Mouse (Mus musculus): ENCODE data around the gene Tspan11.

Tspan11 gene

DNA sequence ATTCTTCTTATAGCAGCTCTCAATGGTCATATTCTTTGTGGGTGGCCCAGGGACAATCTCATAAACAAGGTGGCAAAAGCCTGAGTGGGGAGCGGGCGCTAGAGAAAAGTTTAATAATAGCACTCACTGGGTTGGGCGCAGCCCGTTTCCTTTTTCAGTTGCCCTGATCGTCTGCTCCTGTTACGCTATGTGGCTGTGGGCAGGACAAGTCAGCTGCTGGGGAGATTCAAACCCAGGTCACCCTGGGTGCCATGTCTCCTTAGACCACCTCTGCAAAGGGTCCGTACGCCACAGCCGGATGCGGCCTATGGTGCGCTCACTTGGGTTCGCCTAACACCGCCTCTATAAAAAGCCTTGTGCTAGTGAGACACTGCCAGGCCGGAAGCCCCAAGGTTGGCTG lies 100.0 kb downstream of the Tspan11 start:
- TF ChIP-seq GATA4 (IDR thresholded peaks at IDR 0.05; ENCODE audit: insufficient replicate concordance, low read length), result no peak

DNA sequence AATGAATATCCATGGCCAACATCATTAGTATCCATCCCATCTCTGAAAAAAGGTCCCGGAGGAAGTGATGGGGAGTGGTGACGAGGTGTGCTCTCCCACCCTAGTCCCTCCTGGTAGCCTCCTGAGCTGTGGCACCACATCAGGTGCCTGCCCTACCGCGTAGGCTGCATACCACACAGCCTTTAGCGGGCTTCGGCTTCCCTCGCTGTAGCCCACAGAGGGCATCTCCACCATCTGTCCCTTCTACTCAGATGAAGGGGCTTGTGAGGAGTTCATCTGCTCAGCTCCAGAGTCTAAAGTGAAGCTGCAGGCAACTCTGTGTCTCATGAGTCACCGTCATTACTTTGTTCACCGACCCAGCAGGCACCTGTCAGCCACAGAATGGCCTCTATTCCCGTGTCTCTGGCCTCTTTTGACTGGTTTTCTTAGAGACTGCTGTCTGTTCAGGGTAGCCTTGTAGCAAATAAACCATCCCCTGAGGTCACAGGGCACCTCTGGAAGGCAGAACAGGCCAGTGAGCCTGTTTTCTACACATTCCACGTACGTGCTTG lies 101.6 kb downstream of the Tspan11 start:
- no peak for TF ChIP-seq GATA4 (IDR thresholded peaks at IDR 0.05; ENCODE audit: insufficient replicate concordance, low read length)

DNA sequence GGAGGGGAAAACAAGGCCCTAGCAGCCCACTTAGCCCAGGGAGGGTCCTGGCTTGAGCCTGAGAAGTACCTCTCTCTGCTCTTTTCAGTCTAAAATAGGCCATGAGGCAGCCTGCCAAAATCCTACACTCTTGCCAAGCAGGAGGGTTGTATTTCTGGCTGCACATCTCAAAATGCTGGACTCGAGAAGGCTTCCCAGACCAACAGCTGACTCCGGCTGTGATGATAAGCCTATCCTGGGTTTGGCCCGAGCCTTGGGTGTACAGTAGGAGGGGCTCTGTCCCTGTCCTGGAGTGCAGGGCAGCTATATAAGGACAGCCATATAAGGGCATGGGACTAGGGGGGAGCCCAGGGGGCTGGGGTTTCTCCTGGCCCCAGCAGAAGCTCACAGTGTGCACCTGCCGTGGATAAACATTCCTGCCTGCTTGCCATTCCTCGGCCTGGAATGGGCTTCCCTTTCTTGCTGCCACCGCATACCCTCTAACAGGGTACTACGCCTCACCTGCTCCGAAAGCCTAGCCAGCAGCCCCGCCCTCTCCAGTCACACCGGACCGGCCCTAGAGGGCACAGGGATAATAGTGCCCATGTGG lies 102.3 kb downstream of the Tspan11 start:
- no peak for TF ChIP-seq GATA4 (IDR thresholded peaks at IDR 0.05; ENCODE audit: insufficient replicate concordance, low read length)

DNA sequence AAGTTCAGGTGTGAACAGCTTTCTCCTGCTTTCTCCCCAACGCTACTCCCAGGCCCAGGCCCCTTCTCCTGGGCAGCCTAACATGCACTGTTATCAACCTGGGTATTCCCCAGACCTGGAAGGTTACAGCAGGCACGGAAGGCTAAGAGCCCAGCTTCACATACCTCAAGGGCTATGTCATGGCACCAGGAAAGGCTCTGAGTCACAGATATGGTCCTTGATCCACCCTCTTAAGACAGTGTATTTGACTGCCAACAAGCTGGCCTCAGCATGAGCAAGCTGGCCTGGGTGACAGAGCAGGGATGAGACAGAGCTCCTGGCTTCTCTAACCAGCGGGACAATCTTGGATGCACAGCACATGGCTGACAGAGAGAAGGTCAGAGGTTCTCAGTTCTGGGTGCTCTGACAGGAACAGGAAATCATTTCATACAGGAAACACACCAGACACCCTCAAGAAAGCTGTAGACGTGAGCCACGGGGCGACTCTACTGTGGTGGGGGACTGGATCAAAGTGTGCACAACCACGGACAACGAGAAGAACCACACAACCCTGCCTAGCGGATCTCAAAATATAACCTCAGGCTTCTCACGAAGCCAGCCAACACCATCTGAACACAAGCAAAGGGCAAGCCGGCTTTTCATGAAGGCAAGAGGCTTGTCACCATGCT lies 104.3 kb downstream of the Tspan11 start:
- no peak for TF ChIP-seq GATA4 (IDR thresholded peaks at IDR 0.05; ENCODE audit: insufficient replicate concordance, low read length)

DNA sequence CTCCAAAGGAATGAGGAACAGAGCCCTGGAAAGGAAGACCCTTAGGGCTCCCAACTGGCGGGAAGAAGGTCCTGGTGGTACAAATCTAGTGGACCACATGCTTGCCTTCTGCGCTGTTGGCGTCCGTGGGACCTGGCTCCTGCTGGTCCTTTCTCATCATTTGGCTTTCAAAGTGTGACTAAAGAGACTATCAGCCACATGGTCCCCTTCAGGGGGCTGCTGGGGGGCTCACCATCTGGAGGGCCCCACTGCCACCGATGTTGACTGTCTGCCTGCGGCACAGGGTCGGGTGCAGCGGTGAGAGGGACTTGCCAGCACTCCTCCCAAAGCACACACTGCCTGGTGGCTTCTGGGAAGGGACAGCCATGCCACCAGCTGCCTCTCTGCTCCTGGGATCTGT lies 105.6 kb downstream of the Tspan11 start:
- TF ChIP-seq GATA4 (IDR thresholded peaks at IDR 0.05; ENCODE audit: insufficient replicate concordance, low read length), result no peak

DNA sequence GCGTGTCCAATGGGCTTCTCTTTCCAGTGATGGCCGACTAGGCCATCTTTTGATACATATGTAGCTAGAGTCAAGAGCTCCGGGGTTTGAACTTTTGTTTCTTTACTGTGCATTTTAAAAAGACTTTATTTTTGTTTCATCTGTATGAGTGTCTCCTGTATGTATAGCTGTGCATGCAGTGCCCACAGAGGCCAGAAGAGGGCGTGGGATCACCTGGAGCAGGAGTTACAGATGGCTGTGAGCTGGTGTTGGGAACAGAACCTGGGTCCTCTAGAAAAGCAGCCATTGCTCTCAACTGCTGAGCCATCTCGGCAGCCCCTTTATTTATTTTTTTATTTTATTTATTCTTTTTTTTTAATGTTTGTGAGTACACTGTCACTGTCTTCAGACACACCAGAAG lies 109.5 kb downstream of the Tspan11 start:
- no peak for TF ChIP-seq GATA4 (IDR thresholded peaks at IDR 0.05; ENCODE audit: insufficient replicate concordance, low read length)

DNA sequence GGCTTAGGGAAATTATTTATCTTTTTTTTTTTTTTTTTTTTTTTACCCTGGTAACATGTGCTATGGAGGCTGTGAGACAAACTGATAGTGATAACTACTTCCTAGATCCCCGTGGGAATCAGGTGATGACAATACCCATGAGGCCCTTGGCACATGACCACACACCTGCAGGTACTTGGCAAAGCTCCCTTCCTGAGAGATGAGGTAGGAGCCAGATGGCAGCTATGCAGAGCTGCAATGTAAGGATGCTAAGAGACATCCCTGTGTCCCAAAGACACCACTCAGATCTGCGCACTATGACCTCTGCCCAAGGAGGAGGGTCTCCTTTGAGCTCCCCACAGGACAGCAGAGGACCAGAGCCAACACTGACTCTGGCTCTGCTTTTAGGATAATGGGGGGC lies 111.7 kb downstream of the Tspan11 start:
- TF ChIP-seq GATA4 (IDR thresholded peaks at IDR 0.05; ENCODE audit: insufficient replicate concordance, low read length), result no peak

DNA sequence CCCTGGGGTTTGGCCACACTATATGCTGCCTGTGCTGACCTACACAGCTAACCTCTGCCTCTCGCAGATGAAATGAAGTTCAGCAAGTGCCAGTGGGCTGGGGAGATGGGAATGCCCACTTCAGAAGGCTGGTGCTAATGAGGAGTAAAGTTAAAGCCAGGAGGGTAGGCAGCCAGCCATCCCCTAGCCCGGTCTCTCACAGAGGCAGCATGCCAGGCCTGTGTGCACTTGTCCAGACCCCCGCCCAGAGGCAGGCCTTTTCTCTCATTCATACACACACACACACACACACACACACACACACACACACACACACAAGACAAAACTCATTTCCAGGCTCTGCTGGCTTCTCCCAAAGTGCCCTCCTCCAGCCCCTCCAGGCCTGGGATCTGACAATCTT lies 113.4 kb downstream of the Tspan11 start:
- no peak for TF ChIP-seq GATA4 (IDR thresholded peaks at IDR 0.05; ENCODE audit: insufficient replicate concordance, low read length)

DNA sequence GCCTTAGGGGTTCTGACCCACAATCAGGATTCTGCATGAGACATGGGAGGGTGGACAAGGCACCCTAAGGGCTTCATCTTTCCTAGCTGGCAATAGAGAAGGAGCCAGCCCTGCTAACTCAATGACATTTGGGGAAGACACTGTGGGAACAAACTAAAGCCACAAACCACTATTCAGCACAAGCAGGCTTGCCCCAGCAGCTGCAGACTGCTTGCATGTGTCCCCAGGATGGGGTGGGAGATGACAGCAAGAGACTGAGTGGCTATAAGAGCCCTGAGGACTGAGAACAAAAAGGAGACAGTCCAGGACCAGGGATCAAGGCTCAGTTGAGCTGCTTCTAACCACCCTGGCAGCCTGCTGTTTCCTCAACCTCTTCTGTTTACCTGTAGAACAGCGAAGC lies 114.2 kb downstream of the Tspan11 start:
- TF ChIP-seq GATA4 (IDR thresholded peaks at IDR 0.05; ENCODE audit: insufficient replicate concordance, low read length), result no peak

DNA sequence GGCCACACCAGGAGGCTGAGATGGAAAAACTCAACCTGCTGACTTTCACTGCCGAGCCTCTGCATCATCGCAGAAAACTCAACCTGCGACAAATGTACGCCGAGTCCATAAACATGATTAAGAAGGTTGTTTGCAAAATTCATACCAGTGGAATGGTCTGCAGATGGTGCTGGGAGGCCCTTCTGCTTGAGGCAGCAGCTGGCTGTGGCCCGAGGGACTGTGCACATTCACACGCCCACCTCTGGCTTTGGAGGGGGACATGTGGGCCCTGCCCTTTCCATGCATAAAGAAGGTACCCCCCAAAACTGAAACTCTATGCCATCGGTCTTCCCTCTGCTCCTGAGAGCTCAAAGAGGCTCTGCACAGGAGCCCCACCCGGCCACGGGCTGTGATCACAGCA lies 114.7 kb downstream of the Tspan11 start:
- TF ChIP-seq GATA4 (IDR thresholded peaks at IDR 0.05; ENCODE audit: insufficient replicate concordance, low read length), result no peak

DNA sequence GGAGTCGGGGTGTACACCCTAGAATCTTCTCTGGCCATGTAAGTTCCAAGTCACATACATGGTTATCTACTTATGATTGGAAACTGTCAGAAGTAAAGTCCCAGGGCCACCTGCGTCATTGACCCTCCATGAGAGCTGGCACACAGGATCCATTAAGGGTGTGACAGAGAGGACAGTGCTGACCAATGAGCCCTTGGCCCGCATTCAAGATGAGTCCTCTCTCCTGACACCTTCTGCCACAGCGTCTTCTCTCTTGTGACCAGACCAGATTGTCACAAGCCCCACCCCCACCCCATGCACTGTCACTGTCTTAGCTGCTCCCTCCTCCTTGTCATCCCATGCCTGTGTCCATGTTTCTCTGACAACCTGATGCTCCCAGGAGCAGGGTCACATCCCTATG lies 115.3 kb downstream of the Tspan11 start:
- no peak for TF ChIP-seq GATA4 (IDR thresholded peaks at IDR 0.05; ENCODE audit: insufficient replicate concordance, low read length)

DNA sequence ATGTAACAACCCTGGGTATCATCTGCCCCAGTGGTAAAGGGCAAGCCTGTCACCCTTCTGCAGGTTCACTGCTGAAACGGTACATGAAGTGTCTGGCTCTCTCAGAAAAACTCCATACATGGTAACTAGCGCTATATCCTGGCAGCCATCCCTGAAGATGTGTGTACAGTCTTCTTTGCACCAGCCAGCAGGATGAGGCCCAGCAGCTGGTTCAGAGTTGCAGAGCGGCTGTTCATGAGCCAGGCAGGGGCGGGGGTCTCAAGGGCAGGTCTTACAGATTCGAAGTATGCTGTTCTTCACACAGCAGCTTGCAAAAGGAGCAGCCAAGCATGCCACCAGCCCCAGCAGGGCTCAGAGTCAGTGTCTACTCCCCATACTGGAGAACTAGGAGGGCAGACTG lies 116.2 kb downstream of the Tspan11 start:
- no peak for TF ChIP-seq GATA4 (IDR thresholded peaks at IDR 0.05; ENCODE audit: insufficient replicate concordance, low read length)
